Mouse (Mus musculus) right cerebral cortex, postnatal 4 days (tissue): ENCODE results near the gene Arf6.
"Not testable (repeated sequence)": the region's sequence is repeated elsewhere in the genome, so short reads cannot be mapped to it uniquely, and the experiment has no call there.

Experiments used
- DNase-seq: peaks from one replicate; pipeline ENCODE4 v3.0.0-alpha.2; 2022

The Arf6 gene

DNA sequence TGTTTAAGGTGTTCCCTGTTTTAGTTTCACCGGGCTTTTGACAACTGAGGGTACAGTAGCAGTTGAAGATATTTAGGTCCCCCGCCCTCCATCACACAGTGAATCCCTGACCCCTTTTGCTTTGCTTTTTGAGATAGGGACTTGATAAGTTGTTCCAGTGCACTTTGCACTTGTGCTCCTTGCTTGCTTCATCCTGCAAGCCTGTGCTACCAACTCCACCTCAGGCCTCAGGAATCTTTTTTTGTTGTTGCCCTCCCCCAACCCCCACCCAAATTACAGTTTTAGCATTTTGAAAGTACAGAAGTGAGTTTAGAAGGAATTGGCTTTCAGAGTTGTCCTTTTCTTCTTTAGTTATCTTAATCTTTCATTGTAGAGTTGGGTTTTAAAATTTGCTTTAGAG lies 4.2 kb downstream of the Arf6 start:
- no peak for DNase-seq

DNA sequence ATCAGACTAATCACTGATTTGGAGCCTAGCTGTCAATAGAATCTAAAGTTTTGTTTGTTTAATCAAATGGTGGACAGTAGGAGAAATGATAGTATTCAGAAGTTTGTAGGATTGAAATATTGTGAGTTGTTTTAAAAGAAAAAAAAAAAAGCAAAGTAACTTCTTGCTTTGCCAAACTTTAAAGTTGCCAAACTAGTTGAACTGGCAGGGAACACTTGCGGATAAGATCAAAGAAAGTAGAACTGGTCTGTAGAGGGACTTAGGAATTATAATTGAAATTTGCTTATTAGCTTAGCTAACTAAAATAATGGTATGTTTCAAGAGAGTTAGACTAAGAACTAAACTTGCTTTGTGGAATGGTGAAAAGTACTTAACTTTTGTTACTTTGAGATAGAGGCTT lies 5.2 kb downstream of the Arf6 start:
- DNase-seq = no peak

GRCm38 (mm10) chr12:69377636-69378035 lies 5.7 kb downstream of the Arf6 start:
- not testable (repeated sequence) for DNase-seq

GRCm38 (mm10) chr12:69378558-69379454 lies 6.9 kb downstream of the Arf6 start:
- DNase-seq = no peak

GRCm38 (mm10) chr12:69382880-69383279 lies 10.9 kb downstream of the Arf6 start:
- no peak for DNase-seq

DNA sequence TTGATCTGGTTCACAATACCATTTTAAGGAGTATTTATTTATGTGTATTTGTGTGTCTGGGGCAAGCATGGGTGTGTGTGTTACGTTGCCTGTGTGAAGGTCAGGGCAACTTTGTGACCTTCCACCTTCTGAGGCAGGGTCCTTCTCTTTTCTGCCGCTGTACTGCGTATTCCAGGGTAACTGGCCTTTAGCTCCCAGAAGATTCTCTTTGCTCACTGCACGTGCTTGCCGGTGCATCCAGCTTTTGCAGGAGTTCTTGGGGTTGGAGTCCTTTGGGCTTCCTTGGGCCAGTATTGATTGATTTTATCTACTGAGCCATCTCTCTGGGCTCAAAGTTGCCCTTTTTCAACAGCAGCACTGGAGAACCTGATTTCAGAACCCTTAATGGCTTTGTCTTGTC lies 12.7 kb downstream of the Arf6 start:
- DNase-seq = no peak

- DNase-seq = no peak
Measured at GRCm38 (mm10) chr12:69385542-69386280, 13.8 kb downstream of the Arf6 start.

DNA sequence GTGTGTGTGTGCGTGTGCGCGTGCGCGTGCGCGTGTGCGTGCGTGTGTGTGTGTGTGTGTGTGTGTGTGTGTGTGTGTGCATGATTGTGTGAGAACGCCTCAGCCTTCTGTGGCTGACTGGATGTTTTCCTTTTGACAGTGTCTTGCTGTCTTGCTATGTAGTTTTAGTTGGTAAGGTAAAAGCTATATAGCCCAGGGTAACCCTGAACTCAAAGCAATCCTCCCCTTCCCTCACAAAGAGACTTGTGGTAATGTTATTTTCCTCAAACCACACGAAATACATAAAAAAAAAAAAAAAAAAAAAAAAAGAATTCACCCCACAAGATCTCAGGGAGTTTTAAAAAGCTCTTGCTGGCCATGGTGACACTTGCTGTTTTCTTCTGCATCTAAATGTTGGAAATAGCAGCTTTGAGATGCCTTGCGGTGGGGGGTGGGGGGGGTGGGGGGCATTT lies 14.4 kb downstream of the Arf6 start:
- DNase-seq = not testable (repeated sequence)

DNA sequence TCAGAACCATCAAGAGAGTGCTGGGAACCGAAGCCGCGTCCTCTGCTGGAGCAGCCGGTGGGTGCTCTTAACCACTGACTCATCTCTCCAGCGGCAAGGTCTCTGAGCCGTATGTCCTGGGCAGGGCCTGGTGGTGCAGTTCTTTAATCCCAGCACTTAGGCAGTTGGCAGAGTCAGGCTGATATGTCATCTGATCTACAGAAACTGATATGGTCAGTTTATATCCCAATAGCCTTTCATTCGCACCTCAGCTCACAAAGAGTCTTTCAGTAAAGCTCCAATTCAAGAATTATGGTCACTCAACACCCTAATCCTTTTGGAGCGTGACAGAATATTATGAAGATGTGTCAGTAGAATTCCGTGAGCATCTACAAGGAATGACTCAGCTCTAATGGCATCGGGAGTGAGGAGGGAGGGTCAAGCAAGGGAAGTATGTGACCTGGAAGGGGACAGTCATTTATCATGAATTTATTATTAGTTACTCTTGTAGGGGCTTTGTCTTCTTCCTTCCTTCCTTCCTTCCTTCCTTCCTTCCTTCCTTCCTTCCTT lies 16.4 kb downstream of the Arf6 start:
- no peak for DNase-seq

DNA sequence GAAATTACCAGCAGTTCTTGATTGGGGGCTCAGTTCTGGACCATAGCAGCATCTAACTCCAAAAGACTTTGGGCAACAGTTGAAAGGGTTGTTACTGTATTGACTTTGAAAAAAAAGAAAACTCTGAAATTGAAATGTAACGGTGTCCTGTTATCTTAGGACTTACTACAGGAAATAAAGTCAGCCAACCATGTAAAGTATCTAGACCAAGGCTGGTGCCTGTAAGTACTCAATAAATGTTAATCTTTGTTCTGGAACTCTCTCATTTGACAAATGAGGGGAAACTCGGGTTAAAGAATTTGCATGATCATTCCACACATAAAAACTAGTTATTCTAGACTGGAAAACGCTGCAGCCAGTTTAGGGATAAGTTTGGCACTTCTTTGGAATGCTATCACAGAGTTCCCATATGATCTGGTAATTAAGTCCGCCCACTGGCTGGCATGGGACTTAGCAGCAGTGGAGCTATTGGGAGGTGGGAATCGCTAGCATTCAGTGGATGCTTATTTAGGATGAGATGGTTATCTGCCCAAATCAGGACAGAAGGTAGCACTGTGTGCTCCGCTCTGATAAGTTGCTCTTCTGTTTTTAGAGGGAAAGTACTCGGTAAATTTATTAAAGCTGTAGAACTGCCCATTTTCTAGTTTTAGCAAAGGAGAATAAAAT lies 17.5 kb downstream of the Arf6 start:
- no peak for DNase-seq

DNA sequence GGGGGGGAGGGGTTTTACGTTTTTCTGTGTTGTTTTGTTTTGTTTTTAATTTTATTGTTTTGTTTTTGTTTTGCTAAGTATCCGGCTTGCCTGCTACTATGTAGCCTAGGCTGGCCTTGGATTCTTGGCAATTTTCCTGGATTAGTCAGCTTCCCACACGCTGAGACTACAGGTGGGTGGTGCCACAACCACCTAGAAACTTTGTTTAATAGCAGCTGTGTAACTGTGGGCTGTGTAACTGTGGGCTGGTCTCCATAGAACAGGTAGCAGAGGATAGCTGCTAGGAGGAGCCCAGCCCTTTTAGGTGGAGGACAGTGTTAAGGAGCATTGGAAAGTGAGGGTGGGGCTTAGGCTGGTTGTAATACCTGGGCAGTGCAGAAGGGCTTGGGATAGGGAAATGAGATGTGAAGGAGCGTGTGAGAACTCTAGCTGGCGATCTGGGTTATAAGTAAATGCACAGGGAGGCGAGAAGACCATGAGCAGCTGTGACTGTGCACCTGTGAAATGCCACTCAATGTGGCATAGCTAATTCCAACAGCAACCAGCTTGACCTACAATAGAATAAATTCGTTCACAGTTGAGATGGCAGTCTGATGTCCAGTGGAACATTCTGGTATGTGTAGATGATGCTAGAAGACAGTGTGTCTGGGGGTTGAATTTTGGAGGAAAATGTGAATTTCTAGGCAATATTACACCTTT lies 18.2 kb downstream of the Arf6 start:
- no peak for DNase-seq

GRCm38 (mm10) chr12:69393076-69393475 lies 21.1 kb downstream of the Arf6 start:
- no peak for DNase-seq

- no peak for DNase-seq
Measured at GRCm38 (mm10) chr12:69394456-69394855, 22.5 kb downstream of the Arf6 start.

GRCm38 (mm10) chr12:69400367-69400766 lies 28.4 kb downstream of the Arf6 start:
- no peak for DNase-seq

GRCm38 (mm10) chr12:69400871-69401286 lies 28.9 kb downstream of the Arf6 start:
- DNase-seq = no peak

DNA sequence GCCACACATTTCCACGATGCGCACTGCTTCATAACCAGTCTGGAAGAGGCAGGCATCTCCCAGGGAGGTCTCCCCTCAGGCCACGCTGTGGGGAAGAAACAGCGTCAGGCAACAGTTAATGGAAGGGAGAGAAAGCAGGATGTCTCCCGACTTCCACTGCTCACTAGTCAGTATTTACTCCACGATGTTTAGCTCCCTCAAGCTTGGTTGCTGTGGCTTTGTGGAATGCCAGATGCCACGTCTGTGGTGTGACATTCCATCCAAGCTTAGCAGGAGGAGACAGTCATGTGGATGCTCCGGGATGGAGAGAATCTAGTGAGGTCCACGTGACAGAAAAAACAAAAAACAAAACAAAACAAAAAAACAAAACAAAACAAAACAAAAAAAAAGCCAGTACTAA lies 30.1 kb downstream of the Arf6 start:
- no peak for DNase-seq

GRCm38 (mm10) chr12:69402594-69403167 lies 30.7 kb downstream of the Arf6 start:
- DNase-seq = no peak

- DNase-seq = no peak
Measured at GRCm38 (mm10) chr12:69410767-69411166, 38.8 kb downstream of the Arf6 start.

GRCm38 (mm10) chr12:69411936-69412335 lies 40.0 kb downstream of the Arf6 start:
- DNase-seq = no peak

GRCm38 (mm10) chr12:69413303-69413702 lies 41.4 kb downstream of the Arf6 start:
- no peak for DNase-seq

GRCm38 (mm10) chr12:69414826-69415572 lies 43.0 kb downstream of the Arf6 start:
- DNase-seq = no peak
